Mouse (Mus musculus) heart, embryonic 16.5 days (tissue): ENCODE data around the gene Mdfic. TPM values are rescaled to one million over a fixed set of nuclear protein-coding genes. Genes with fewer than 3 reads are reported as not detected.
A peak's percentile ranks its signal among the peaks of the same experiment; 100 is the strongest.

Source experiments
- ATAC-seq: fragments of 200-750 bp; cut with Nextera tagmentation; replicated peaks from 2 replicates; pipeline ENCODE4 v1.8.0; 2017; ENCODE audit warnings: moderate number of reproducible peaks; ENCODE audit not compliant: insufficient read depth, low FRiP score; ENCODE audit errors: extremely low read depth
- H3K27ac ChIP-seq: fragments of 300-500 bp; sonication (generic); 2 replicates; pipeline ENCODE4 v1.5.1; 2014; ENCODE audit warnings: mild to moderate bottlenecking, low read length, control low read depth, moderate library complexity
- H3K27me3 ChIP-seq: fragments of 300-500 bp; sonication (generic); 2 replicates; pipeline ENCODE4 v1.6.1; 2014; ENCODE audit warnings: low read length, mixed read lengths; ENCODE audit not compliant: control insufficient read depth, insufficient read depth
- H3K36me3 ChIP-seq: fragments of 300-500 bp; sonication (generic); 2 replicates; pipeline ENCODE4 v1.6.1; 2014; ENCODE audit not compliant: control insufficient read depth, insufficient read depth
- H3K4me1 ChIP-seq: fragments of 300-500 bp; sonication (generic); 2 replicates; pipeline ENCODE4 v1.6.1; 2014; ENCODE audit warnings: low read length, mixed read lengths; ENCODE audit not compliant: control insufficient read depth, insufficient read depth
- H3K4me2 ChIP-seq: fragments of 300-500 bp; sonication (generic); 2 replicates; pipeline ENCODE4 v1.6.1; 2014; ENCODE audit warnings: low read depth, mild to moderate bottlenecking, control low read depth, low read length
- H3K4me3 ChIP-seq: fragments of 300-500 bp; sonication (generic); 2 replicates; pipeline ENCODE4 v1.5.1; 2014; ENCODE audit warnings: mild to moderate bottlenecking, control low read depth, low read length
- H3K9ac ChIP-seq: fragments of 300-500 bp; sonication (generic); 2 replicates; pipeline ENCODE4 v1.6.1; 2014; ENCODE audit warnings: low read length, control low read depth
- H3K9me3 ChIP-seq: fragments of 300-500 bp; sonication (generic); replicated peaks from 2 replicates; pipeline ENCODE4 v1.6.1; 2016; ENCODE audit warnings: low read length; ENCODE audit not compliant: control insufficient read depth
- WGBS: fragments of 180-500 bp; shearing (Covaris S2); extraction: QIAGEN DNeasy Blood & Tissue Kit; methylation state at CpG from one replicate; pipeline ENCODE4 v1.1.7; 2014; 5-methylcytosine and 5-hydroxymethylcytosine counted together
- polyA plus RNA-seq: library from polyadenylated mRNA; unstranded; fragments of >200 nt; fragmentation: Nextera tagmentation; extraction: Ambion mirVana; gene quantifications from 2 replicates; pipeline ENCODE4 v1.2.1, GENCODE M21; 2015

Gene Mdfic
- polyA plus RNA-seq, 1 experiment from 2014 or later = 4.0 TPM

GRCm38 (mm10) chr6:15792680-15793601 lies 72.5 kb downstream of the Mdfic start:
- WGBS = 63% methylated on average over 12 of the region's 12 CpGs
- peak overlapping the region; percentile 53 for H3K4me2 ChIP-seq

GRCm38 (mm10) chr6:15793602-15794345 lies 73.3 kb downstream of the Mdfic start:
- 58% methylated on average over 8 of the region's 8 CpGs for WGBS
- no peaks in the 10 kb centered on the region; the same call in 1 of the 2 replicates for H3K36me3 ChIP-seq
- no peaks in the 10 kb centered on the region for H3K27me3 ChIP-seq
- ATAC-seq = no peak
- 0 out of 2 replicates have a peak overlapping the region, but pooled peaks have one; percentile 17 for H3K9ac ChIP-seq
- peaks cover 5% of the 10 kb centered on the region; the same call in 1 of the 2 replicates for H3K4me1 ChIP-seq
- H3K4me3 ChIP-seq = peak overlapping the region; percentile 16; the same call in 1 of the 2 replicates
- peak overlapping the region; percentile 53 for H3K4me2 ChIP-seq
- H3K27ac ChIP-seq = peak overlapping the region; percentile 68
- no peaks in the 10 kb centered on the region for H3K9me3 ChIP-seq

More at GRCm38 (mm10) chr6:15792680-15793601, 72.5 kb downstream of the Mdfic start:
- 0 out of 2 replicates have a peak, but pooled peaks have one; percentile 14 for ATAC-seq
- Histone ChIP-seq H3K4me3 (peak overlapping the region; percentile 16; the same call in 1 of the 2 replicates), H3K9ac (no peak overlapping the region), H3K9me3 (no peaks in the 10 kb centered on the region), H3K4me1 (peaks cover 5% of the 10 kb centered on the region; the same call in 1 of the 2 replicates), H3K27ac (peak overlapping the region; percentile 25), H3K36me3 (no peaks in the 10 kb centered on the region; the same call in 1 of the 2 replicates), H3K27me3 (no peaks in the 10 kb centered on the region)

GRCm38 (mm10) chr6:15794801-15795200 lies 74.3 kb downstream of the Mdfic start:
- no peak for ATAC-seq
- no peak overlapping the region for H3K4me3 ChIP-seq
- 87% methylated on average over 3 of the region's 3 CpGs for WGBS
- peaks cover 4% of the 10 kb centered on the region for H3K36me3 ChIP-seq
- H3K27ac ChIP-seq = no peak overlapping the region
- H3K4me2 ChIP-seq = no peak overlapping the region
- H3K9ac ChIP-seq = no peak overlapping the region
- no peaks in the 10 kb centered on the region for H3K9me3 ChIP-seq
- no peaks in the 10 kb centered on the region for H3K4me1 ChIP-seq
- no peaks in the 10 kb centered on the region for H3K27me3 ChIP-seq

GRCm38 (mm10) chr6:15807382-15807781 lies 86.9 kb downstream of the Mdfic start:
- Histone ChIP-seq H3K27me3 (no peaks in the 10 kb centered on the region), H3K4me3 (no peak overlapping the region), H3K4me2 (no peak overlapping the region), H3K4me1 (0 out of 2 replicates have a peak, but pooled peaks cover 2% of the 10 kb centered on the region), H3K36me3 (0 out of 2 replicates have a peak, but pooled peaks cover 2% of the 10 kb centered on the region), H3K9me3 (no peaks in the 10 kb centered on the region), H3K9ac (no peak overlapping the region), H3K27ac (no peak overlapping the region)
- WGBS = 60% methylated on average over 5 of the region's 5 CpGs
- no peak for ATAC-seq

- Histone ChIP-seq H3K4me3 (no peak overlapping the region), H3K27ac (no peak overlapping the region), H3K36me3 (no peaks in the 10 kb centered on the region), H3K27me3 (no peaks in the 10 kb centered on the region), H3K4me2 (no peak overlapping the region), H3K4me1 (0 out of 2 replicates have a peak, but pooled peaks cover 3% of the 10 kb centered on the region), H3K9ac (no peak overlapping the region), H3K9me3 (no peaks in the 10 kb centered on the region)
- no peak for ATAC-seq
- 70% methylated on average over 3 of the region's 3 CpGs for WGBS
Measured at GRCm38 (mm10) chr6:15825236-15825635, 104.8 kb downstream of the Mdfic start.

GRCm38 (mm10) chr6:15829812-15830211 lies 109.4 kb downstream of the Mdfic start:
- H3K4me3 ChIP-seq = no peak overlapping the region
- H3K9ac ChIP-seq = no peak overlapping the region
- H3K4me2 ChIP-seq = no peak overlapping the region
- WGBS = 34% methylated on average over 2 of the region's 2 CpGs
- H3K36me3 ChIP-seq = no peaks in the 10 kb centered on the region
- H3K9me3 ChIP-seq = no peaks in the 10 kb centered on the region
- no peak for ATAC-seq
- H3K27me3 ChIP-seq = no peaks in the 10 kb centered on the region
- no peak overlapping the region for H3K27ac ChIP-seq
- H3K4me1 ChIP-seq = no peaks in the 10 kb centered on the region

- no peaks in the 10 kb centered on the region for H3K36me3 ChIP-seq
- no peaks in the 10 kb centered on the region for H3K9me3 ChIP-seq
- H3K9ac ChIP-seq = no peak overlapping the region
- no peak overlapping the region for H3K27ac ChIP-seq
- H3K4me1 ChIP-seq = no peaks in the 10 kb centered on the region
- no peaks in the 10 kb centered on the region for H3K27me3 ChIP-seq
- ATAC-seq = no peak
- H3K4me3 ChIP-seq = no peak overlapping the region
- H3K4me2 ChIP-seq = no peak overlapping the region
- WGBS = 38% methylated on average over 1 of the region's 1 CpGs
Measured at GRCm38 (mm10) chr6:15830651-15831050, 110.2 kb downstream of the Mdfic start.

- Histone ChIP-seq H3K9me3 (no peaks in the 10 kb centered on the region), H3K27me3 (no peaks in the 10 kb centered on the region), H3K4me1 (no peaks in the 10 kb centered on the region), H3K36me3 (no peaks in the 10 kb centered on the region), H3K4me3 (no peak overlapping the region), H3K9ac (no peak overlapping the region), H3K4me2 (no peak overlapping the region), H3K27ac (no peak overlapping the region)
- ATAC-seq = no peak
- WGBS = 83% methylated on average over 3 of the region's 3 CpGs
Measured at GRCm38 (mm10) chr6:15837695-15838094, 117.2 kb downstream of the Mdfic start.
